Mouse (Mus musculus): ENCODE measurements around the gene Clybl.

The Clybl gene

DNA sequence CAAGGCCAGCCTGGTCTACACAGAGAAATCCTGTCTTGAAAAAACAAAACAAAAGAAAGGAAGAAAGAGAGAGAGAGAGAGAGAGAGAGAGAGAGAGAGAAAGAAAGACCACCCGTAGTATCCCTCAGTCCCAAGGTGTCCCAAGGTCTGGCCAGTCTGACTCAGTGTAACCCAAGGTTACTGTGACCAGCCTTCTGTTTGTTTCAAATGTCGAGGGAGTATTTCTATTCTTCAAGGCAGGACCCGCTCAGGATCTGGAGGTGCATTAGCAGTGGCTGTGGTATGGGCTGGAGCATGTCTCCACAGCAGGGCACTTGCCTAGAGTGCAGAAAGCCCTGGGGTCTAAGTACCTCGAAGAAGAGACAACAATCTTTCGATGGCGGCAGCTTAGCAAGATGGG, 15.3 kb downstream of the Clybl start:
- no peak for DNase-seq (ENCODE audit: low read depth, low spot score)

DNA sequence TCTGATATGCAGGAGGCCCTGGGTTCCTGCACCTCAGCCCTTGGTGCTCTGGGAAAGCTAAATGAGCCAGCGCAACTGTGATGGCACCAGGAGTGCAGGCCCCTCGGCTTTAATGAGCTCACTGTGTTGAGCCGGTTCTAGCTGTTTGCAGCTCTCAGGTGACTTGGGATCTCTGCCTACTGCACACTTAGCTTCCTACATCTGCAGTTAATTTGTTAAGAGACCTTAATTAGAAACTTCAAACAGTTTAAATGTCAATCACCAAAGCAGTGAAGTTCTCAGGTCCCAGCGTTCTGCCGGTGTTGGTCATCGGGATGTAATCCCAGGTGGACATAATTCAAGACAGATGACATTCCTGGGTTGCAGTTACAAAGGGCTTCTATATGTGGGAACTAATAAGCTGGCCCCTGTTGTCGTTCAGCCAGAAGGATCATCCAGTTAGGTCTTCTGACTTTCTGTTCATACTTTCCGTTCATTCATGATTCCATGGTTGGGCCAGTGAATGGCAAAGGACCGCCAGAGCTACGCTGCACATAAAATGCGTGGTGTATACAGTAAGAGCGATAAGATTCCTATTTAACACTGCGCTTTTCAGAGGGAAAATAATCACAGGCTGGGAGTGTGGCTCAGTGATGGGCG, 18.9 kb downstream of the Clybl start:
- peak; percentile 92 for DNase-seq (ENCODE audit: low read depth, low spot score)

DNA sequence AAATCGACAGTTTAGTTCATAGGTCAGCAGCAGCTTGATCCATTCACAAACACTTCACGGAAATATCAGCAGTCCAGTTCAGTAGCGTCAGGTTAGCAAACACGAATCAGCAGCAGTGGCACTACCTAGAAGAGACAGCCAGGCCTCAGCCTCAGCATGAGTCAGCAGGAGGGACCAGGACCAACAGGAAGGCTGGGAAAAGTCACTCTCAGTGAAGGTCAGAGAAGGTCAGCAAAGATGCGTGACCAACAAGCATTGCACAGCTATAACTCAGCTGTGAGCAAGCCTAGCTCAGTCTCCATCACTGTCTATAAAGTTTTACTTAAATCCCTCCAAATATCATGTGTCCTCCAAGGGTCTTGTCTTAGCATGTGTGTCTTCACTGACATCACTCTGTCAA, 27.7 kb downstream of the Clybl start:
- DNase-seq (ENCODE audit: low read depth, low spot score): no peak

DNA sequence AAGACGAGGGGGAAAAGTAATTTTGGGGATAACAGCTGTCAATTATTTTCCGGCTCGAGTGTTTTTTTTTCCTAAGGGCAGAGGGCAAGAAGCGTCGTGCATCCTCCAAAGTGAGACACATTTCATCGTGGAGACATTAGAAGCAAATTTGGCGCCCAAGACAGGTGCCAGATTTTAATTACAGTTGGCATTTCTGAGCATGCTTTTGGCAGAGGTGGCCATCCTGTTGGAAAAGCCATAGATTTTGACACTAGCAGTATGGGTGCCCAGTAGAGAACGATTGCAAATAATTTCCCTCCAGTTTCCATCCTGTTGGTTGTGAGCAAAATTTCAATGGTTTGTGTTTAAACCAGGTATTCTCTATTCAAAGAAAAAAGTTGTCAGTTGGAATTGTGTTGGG, 32.1 kb downstream of the Clybl start:
- DNase-seq (ENCODE audit: low read depth, low spot score): no peak

DNA sequence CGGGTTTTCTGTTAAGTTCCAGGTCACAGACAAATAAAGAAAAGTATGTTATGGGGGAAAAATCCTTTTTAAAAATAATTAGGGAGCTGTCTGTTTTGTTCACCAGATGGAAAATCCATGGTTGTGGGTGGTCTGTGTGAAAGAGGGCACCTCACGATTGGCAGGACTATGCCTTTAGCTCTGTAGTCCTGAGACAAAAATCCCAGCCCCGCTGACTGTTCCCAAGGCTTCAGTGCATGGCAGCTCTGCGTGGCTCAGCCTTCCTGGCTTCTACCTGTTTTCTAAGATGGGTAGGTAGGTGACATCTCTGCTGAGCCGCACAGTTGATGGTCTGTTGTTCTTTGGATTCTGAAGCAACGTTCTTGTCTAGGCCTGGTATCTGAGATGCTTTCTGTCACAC, 32.6 kb downstream of the Clybl start:
- no peak for DNase-seq (ENCODE audit: low read depth, low spot score)

DNA sequence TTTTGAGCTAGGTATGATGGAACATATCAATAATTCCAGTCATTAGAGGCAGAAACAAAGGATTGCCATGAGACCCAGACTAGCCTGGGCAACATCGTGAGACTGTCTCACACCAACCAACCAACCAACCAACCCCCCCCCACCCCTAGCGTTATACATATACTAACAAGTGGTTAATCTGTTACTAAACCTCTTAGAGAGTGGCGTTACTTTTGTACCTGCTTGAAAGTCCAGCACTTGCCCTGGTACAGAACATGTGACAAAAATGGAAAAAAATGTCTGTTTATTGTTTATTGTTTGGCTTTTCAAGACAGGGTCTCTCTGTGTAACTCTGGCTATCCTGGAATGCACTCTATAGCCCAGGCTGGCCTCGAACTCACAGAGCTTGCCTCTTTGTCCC, 35.7 kb downstream of the Clybl start:
- no peak for DNase-seq (ENCODE audit: low read depth, low spot score)

DNA sequence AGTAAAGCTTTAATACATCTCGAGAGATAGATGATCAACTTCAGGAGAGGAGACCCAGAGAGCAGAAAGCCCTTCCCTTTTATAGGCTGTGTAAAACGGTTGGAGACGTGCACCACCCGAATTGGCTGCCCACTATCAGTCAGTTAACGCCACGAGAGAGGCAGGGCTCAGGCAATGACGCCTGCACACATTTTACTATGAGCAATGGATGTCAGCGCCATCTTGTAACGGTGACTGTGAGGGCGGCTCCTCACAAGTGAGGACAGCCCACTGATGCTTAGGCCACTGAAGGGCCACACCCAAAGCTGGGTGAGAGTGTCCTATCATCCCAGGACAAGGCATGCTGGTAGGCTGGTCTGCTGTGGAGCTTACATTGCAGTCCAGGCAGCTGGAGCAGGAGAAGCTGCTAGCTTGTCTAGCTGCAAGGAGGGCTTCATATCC, 41.5 kb downstream of the Clybl start:
- no peak for DNase-seq (ENCODE audit: low read depth, low spot score)

DNA sequence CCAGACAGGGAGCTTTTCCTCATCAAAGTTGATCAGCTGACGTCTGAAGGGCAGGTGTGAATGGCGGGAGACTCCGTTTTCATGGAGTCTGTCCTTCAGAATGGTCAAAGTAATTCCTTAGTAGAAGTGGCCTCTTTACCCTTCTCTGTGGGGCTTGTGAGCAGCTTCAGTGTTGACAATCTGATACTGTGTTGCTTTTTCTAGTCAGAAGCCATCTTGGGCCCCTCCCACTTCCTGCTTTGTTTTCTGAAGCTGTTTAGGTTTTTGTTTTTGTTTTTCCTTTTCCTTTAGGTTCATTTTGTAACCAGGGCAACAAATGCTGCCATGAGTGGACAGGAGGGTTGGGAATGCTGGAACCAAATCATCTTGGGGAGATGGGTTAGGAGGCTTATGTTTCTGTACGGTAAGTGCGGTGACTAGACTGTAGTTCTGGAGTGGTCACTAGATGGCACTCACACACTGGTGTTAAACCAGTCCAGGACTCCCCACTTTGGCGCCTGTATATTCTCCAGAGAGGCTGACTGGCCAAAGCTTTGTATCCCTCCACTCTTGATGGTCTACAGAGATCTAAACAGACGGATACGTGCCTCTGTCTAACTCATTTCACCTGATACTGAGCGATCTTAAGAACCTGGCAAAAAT, 42.1 kb downstream of the Clybl start:
- peak; percentile 88 for DNase-seq (ENCODE audit: low read depth, low spot score)

DNA sequence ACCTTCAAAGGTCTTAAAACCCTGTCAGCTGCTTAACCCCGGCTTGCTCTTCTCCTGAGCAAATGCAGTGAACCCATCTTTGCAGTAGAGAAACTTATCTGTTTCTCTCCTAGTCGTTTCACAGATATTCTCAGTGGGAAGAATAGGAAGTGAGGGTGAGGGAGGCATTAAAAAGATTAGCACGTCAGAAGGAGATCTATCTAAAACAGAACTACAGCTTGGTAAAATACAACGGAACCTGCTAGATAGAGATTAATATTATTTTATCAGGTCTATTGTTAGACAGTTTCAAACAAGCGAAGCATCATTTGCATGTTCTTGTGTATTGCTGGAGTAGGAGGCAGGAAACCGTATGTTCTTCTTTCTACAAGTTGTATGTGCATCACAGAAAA, 42.6 kb downstream of the Clybl start:
- no peak for DNase-seq (ENCODE audit: low read depth, low spot score)

DNA sequence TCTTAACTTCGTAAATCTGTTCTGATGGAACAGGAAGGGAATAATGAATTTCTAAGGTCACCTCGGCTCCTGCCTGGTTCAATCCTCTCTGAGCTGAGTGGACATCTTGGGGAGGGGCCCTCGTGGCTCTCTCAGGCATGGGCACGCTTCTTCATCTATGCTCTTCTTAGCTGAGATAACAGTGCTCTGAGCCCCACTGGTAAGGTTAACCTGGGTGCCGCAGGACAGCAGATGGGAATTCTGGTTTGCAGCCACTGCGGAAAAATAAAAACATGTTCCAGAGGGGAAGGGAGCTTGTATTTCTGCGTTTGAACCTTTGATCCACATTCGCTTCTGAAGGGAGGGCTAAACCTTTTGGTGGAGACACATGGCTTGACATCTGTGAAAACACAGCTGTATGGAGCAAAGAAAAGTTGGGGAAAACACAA, 43.0 kb downstream of the Clybl start:
- no peak for DNase-seq (ENCODE audit: low read depth, low spot score)

DNA sequence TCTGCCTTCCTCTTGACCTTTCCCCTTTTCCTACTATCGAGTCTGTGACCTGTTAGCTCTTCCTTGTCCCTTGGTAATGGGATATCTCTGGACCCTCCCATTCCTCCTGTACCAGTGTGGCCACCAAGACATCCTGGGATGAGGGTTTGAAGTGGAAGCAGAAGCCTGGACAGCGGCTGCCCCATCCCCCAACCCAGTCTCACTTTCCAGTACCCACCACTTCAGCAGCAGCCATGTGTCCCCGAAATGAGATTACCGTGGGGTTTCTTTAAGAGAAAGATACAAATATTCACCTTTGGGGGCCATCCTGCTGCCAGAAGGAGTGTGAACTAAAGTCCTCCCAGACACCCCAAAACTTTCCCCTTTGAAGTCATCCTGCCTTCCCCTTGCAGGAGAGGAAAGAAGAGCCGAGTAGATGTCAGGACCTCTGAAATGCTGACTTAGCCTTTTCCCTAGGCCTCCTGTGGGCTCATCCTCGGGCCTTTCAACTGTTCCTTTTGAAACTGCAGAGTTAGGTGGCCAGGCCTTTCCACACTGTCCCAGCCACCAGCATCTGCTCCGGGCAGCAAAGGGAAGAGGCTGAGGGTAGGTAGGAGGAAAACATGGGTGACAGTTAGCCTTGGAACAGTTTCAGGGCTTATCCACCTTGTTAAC, 44.1 kb downstream of the Clybl start:
- no peak for DNase-seq (ENCODE audit: low read depth, low spot score)

DNA sequence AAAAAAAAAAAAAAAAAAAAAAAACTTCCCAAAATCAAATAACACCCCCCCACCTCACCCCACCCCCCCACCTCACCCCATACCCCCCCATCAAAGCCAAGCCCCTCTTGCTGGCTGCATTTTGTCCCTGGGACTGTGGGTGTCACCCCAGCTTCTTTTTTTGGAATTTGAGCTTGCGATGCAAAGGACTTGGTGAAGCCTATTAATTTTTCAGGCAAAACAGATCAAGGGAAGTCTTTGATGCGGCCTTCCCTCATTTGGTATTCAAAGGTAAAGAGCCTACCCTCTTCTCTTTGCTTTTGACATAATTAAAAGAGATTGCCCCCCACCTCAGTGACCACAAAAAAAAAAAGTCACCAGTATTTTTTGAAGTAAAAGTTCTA, 44.6 kb downstream of the Clybl start:
- DNase-seq (ENCODE audit: low read depth, low spot score): no peak

DNA sequence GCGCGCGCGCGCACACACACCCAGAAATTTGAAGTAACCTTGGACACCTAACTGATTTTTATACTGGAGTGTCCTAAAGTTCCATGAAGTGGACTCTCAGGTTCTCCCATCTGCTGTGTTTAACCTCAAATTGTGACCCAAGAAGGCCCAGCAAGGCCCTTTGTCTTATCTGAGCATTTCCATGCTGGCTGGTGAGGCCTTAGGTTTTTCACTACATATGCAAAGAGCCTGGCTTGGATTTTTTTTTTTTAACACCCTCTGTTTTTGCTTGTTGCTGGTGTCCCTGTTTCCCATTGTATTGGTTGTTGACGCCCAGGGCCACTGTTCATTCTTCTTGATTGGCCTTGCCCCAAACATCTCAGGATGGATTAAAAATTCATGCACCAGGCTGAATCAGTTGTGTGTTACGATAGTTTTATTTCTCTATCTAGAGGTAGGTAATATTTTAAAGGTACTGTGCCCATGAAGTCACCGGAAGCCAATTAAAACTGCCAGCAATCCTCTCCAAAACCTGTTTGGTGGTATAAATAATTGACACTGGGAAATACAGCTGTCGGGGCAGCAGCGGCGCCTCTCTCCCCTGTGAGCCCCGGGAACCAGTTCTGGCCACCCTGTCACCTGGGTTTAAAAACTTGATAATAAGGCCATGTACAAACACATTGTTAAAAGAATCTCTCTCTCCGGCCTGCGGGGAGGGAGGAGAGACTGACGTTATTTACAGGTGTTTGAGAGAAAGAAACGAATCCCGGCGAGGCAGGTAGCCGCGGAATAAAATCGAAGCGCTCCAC, 45.4 kb downstream of the Clybl start:
- DNase-seq (ENCODE audit: low read depth, low spot score): no peak

DNA sequence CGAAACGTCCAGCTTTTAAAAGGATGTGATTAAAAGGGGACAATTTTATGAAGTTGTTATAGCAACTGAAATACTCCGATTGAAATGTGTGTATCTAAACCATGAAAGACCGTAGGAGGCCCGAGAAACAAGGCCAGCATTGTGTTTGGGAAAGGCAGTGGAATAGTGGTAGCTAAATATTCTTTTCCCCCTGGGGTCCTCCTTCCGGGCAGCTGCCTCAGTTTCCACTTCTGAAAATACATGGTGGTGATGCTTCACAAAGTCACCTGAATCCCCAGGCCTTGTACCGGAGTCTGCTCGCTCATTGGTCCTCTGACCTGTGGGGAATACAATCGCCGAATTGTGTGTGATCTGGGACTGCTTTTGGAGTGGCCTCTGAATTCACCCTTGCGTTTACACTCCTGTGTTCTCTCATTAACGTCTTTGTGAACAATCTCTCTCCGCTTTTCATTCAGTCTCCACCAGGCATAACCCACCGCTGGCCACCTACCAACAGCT, 46.0 kb downstream of the Clybl start:
- DNase-seq (ENCODE audit: low read depth, low spot score): no peak

DNA sequence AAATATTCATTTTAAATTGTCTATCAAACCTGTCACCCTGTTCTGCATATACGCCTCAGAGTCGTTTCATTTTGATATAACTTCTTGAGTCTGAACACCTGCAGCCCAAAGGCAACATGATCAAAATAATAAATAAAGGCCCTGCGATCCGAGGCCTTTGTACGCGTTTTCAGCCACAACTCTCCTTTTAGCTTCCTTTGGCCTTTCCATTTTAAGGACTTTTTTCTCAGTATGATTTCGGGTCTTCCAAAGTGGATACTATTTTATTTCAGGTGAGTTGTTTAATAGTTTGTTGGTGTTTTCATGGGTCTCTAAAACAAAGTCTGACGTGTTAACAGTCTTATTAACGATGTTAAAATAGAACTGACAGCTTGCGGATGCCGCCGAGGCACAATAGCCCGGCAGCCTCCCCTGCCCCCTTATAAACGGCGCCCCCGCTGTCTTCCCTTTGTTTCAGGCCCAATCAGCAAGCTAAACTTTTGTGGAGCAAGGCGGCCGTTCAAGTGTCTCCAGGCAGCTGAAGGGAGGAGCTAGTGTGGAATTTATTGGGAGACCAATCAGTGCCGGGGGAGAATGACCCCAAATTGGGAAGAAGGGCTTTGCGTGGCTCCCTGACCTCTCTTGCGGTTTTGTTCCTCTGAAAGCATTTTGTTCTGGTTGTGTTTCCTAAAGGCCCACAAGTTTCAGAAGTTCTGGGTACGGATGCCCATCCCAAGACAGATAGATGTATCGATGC, 47.5 kb downstream of the Clybl start:
- DNase-seq (ENCODE audit: low read depth, low spot score): peak; percentile 57

DNA sequence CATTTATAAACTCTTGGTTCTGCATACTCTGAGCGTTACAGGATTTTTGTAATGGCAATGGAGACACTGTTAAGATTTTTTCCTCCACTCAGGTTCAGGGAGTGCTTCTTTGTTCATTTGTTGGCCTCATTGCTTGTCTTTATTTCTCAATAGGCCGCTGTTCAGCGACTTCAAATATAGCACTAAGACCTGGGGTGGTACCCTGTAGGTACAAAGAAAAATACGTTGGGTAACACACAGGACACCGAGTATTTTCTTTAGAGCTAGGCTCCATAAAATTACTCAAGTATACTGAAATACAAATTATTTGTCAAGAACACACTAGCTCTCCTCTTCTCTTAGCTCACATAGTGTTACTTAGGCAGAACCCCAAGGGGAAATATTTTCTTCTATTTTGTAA, 48.5 kb downstream of the Clybl start:
- no peak for DNase-seq (ENCODE audit: low read depth, low spot score)

DNA sequence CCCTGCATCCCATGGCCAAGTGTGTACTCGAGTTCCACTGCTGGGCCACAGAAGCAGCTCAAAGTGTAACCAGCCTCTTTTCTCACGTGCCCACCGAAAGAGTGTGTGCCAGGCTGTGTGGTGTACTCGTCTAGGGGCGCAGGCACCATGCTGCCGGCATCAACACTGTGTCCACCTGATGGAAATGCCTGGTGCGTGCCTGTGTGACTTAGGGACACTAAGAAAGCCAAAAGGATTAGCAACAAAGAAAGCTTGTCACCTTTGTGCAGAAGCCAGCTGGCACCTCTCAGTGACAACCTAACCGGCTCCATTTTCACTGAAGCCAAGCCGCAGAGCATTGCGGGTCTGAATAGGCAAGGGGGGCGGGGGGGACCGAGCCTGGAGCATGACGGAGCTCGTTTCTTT, 49.1 kb downstream of the Clybl start:
- DNase-seq (ENCODE audit: low read depth, low spot score): no peak

DNA sequence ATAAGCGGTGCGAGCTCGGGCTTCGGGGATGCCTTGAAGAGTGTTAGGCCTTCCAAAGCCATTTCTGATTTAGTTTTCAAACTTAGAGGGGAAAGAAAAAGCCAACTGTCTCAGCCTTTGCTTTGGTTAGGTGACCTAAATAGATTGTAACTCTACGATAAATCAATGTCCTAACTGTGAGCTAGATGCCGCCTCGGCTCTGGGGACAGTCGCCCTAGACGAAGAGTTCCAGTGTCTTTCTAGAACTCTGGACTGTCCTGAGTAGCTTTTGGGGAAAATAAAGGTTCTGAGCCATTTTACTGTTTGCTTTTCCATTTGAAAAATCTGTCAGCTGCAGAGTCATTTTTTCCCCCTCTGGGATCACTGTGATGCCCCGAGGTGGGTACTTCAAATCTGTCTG, 49.6 kb downstream of the Clybl start:
- no peak for DNase-seq (ENCODE audit: low read depth, low spot score)

DNA sequence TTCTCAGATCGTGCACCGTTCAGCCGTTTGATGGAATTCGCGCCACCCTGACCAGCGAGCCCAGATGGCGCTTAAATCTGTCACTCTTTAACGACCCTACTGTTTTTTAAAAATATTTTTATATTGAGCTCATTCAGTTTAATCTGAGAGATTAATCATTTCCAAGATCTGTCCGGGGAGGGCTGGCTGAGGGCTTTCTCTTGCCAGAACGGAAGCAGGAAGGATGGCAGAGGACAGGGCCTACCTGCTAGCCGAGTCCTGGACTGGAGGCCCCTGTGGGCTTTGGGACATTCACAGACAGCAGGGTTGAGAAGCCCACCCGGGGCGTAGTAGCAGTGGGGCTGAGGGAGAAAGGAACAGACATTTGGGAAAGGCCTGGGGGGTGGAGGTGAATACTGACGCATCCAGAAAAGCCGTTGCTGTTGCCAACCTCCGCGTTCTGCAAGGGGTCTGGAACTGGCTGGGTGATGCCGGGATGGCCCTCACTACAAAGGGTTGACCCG, 51.8 kb downstream of the Clybl start:
- DNase-seq (ENCODE audit: low read depth, low spot score): no peak

DNA sequence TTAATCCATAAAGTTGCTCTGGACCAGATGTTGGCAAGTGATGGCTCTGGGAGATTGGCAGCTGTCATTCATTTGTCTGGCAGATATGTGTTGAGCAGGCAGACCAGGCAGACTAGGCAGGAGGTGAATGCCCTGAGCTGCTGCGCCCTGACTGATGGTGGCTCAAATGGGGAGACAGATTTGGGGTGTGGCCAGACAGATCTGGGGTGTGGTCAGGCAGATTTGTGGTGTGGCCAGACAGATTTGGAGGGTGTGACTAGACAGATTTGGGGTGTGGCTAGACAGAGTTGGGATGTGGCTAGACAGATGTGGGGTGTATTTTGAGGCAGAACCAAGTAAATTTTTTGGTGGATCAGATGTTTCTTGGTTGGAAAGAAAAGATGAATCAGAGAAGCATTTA, 62.4 kb downstream of the Clybl start:
- no peak for DNase-seq (ENCODE audit: low read depth, low spot score)
